Mouse (Mus musculus) embryonic fibroblast, embryonic 13.5 days (primary cell): ENCODE data around the gene Rasl11b.

Experiments
- CTCF ChIP-seq: IDR thresholded peaks from 2 replicates; pipeline ENCODE4 v1.5.1; 2011; ENCODE audit warnings: mild to moderate bottlenecking, control low read depth, low read length, moderate library complexity, borderline replicate concordance; ENCODE audit not compliant: insufficient read depth
- POLR2A ChIP-seq: IDR thresholded peaks from 2 replicates; pipeline ENCODE4 v1.6.1; 2011; ENCODE audit warnings: low read depth, mild to moderate bottlenecking, control low read depth, low read length, moderate library complexity

DNA sequence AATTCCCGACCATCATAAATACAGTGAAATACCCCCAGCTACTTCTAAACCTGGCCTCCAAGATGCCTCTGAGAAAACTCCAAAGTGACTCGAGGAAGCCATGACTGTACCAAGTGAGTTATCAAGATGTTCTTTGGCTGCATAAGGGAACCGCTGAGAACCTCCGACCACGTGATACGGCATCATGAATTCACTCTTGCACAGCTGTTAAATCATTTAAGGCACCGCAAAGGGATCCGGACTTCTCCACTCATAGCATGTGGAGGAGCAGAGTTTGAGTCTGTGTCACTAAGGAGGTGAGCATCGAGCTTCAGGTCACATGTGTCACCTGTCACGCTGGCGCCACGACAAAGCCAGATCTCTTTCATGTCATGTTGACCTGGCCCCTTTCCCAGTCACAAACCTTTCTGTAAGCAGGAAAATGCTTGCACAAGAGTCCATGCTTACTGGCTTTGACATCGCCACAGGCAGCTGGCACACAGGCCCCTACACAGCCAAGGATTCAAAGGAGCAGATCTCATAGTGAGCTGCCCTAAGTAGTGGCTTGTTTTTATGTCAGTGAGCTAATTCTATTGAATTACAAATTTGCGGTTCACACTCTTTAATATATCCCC lies 49.4 kb downstream of the Rasl11b start:
- TF ChIP-seq CTCF (no peak), POLR2A (no peak)
